Mouse (Mus musculus) limb, embryonic 11.5 days (tissue): ENCODE data around the gene Grin3b. TPM values are rescaled to one million over a fixed set of nuclear protein-coding genes. Genes with fewer than 3 reads are reported as not detected.

Experiments used
- ATAC-seq: fragments of 200-750 bp; cut with Nextera tagmentation; 2 replicates; pipeline ENCODE4 v1.8.0; 2017; ENCODE audit warnings: low read depth; ENCODE audit not compliant: insufficient number of reproducible peaks, low FRiP score, low TSS enrichment
- DNase-seq: peaks from one replicate; pipeline ENCODE4 v3.0.0-alpha.2; 2015; ENCODE audit warnings: low spot score
- H3K27ac ChIP-seq: fragments of 300-500 bp; sonication (generic); replicated peaks from 2 replicates; pipeline ENCODE4 v1.5.1; 2014; ENCODE audit warnings: low read depth, mild to moderate bottlenecking, low read length
- H3K27me3 ChIP-seq: fragments of 300-500 bp; sonication (generic); 2 replicates; pipeline ENCODE4 v1.6.1; 2014; ENCODE audit warnings: mild to moderate bottlenecking, low read length, mixed read lengths; ENCODE audit not compliant: control insufficient read depth, insufficient read depth
- H3K36me3 ChIP-seq: fragments of 300-500 bp; sonication (generic); 2 replicates; pipeline ENCODE4 v1.6.1; 2014; ENCODE audit warnings: mild to moderate bottlenecking, low read length, moderate library complexity, mixed read lengths; ENCODE audit not compliant: control insufficient read depth, insufficient read depth
- H3K4me1 ChIP-seq: fragments of 300-500 bp; sonication (generic); 2 replicates; pipeline ENCODE4 v1.6.1; 2014; ENCODE audit warnings: low read length, mixed read lengths; ENCODE audit not compliant: control insufficient read depth, insufficient read depth
- H3K4me2 ChIP-seq: fragments of 300-500 bp; sonication (generic); 2 replicates; pipeline ENCODE4 v1.6.1; 2014; ENCODE audit warnings: low read depth, mild to moderate bottlenecking, moderate library complexity; ENCODE audit not compliant: severe bottlenecking
- H3K4me3 ChIP-seq: fragments of 300-500 bp; sonication (generic); 2 replicates; pipeline ENCODE4 v1.5.1; 2014; ENCODE audit warnings: low read depth, low read length
- H3K9ac ChIP-seq: fragments of 300-500 bp; sonication (generic); 2 replicates; pipeline ENCODE4 v1.6.1; 2014; ENCODE audit warnings: mild to moderate bottlenecking, low read length
- H3K9me3 ChIP-seq: fragments of 300-500 bp; sonication (generic); 2 replicates; pipeline ENCODE4 v1.6.1; 2016; ENCODE audit warnings: low read length; ENCODE audit not compliant: control insufficient read depth
- WGBS: fragments of 180-500 bp; shearing (Covaris S2); extraction: QIAGEN DNeasy Blood & Tissue Kit; methylation state at CpG from one replicate; pipeline ENCODE4 v1.1.7; 2014; 5-methylcytosine and 5-hydroxymethylcytosine counted together
- polyA plus RNA-seq: library from polyadenylated mRNA; unstranded; fragments of >200 nt; fragmentation: Nextera tagmentation; extraction: Ambion mirVana; gene quantifications from 2 replicates; pipeline ENCODE4 v1.2.1, GENCODE M21; 2014

Grin3b gene
- polyA plus RNA-seq, 1 experiment from 2014 or later: 0.23 TPM

DNA sequence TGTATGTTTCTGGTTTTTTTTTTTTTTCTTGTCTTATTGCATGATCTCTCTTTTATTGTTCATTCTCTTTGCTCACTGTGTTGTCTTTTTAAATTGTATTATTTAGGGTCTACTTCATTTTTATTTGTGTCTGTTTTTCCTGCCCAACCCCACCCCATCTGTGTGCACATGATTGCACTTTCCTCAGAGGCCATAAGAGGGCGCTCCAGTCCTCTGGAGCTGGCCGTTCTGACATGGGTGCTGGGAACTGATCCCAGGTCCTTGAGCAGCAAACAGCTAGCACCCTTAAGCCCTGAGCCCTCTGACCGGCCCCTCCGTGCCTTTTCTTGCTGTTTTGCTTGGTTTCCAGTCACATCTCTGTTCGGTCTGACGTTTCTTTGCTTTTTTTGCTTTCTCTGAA is 21.0 kb downstream of the Grin3b start:
- Histone ChIP-seq H3K27me3 (no peaks in the 10 kb centered on the region), H3K27ac (no peak overlapping the region), H3K4me3 (no peak overlapping the region), H3K9me3 (no peaks in the 10 kb centered on the region; the same call in 1 of the 2 replicates), H3K4me2 (no peak overlapping the region), H3K9ac (no peak overlapping the region), H3K36me3 (peaks cover 30% of the 10 kb centered on the region; the same call in 1 of the 2 replicates), H3K4me1 (peaks cover 29% of the 10 kb centered on the region)
- ATAC-seq: no peak
- DNase-seq: no peak
- WGBS: 83% methylated on average over 6 of the region's 6 CpGs

DNA sequence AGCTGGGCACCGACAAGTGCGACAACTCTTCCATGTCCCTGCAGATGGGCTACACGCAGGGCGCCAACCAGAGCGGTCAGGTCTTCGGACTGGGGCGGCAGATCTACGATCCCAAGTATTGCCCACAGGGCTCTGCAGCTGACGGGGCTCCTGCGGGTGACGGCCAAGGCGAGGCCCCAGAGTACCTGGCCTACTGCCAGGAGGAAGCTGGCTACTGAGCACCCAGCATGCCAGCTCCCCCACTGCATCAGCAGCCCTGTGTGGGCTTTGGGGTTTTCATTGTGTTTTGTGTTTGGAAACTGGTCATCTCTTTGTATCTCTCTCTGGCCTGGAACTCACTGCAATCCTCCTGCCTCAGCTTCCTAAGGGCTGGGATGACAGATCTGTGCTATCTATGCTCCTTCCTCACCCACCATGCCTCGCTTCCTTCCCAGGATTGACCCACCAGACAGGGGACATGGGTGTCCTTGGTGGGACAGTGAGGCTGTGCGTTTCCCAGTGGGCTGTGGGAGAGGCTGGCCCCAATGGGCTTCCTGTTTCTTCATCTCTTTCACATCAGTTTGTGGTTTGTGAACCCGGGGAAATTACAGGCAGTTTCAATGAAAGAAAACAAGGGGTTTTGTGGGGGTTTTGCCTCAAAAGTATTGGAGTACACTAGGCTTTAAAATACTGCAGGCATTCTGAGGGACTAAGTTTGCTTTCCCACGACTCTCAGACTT is 24.0 kb downstream of the Grin3b start:
- Histone ChIP-seq H3K9me3 (no peaks in the 10 kb centered on the region; the same call in 1 of the 2 replicates), H3K9ac (no peak overlapping the region), H3K27me3 (peaks cover 6% of the 10 kb centered on the region; the same call in 1 of the 2 replicates), H3K4me2 (no peak overlapping the region), H3K36me3 (peaks cover 30% of the 10 kb centered on the region; the same call in 1 of the 2 replicates), H3K4me3 (no peak overlapping the region), H3K4me1 (peaks cover 13% of the 10 kb centered on the region), H3K27ac (no peak overlapping the region)
- DNase-seq: no peak
- 92% methylated on average over 16 of the region's 16 CpGs for WGBS
- no peak for ATAC-seq

DNA sequence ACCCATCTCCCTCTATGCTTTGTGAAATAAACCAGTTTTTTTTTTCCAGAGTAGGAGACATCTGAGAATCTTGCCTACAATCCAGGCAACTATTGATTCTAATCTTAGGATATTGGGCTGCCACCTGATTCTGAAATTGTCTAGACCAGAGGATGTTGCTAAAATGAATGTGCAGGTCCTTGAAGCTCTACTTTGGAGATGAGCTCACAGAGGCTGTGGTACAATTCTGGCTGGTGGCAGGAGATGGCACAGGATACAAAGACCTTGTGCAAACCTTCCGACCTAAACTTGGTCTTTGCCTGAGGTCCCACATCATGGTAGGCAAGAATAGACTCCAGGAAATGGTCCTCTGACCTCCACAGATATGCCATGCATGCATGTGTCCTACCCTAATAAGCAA is 25.1 kb downstream of the Grin3b start:
- H3K9ac ChIP-seq: no peak overlapping the region
- DNase-seq: no peak
- peaks cover 6% of the 10 kb centered on the region for H3K4me1 ChIP-seq
- no peak overlapping the region for H3K4me3 ChIP-seq
- no peak overlapping the region for H3K4me2 ChIP-seq
- H3K9me3 ChIP-seq: no peaks in the 10 kb centered on the region; the same call in 1 of the 2 replicates
- WGBS: 93% methylated on average over 1 of the region's 1 CpGs
- peaks cover 30% of the 10 kb centered on the region; the same call in 1 of the 2 replicates for H3K36me3 ChIP-seq
- no peak overlapping the region for H3K27ac ChIP-seq
- peaks cover 6% of the 10 kb centered on the region; the same call in 1 of the 2 replicates for H3K27me3 ChIP-seq
- ATAC-seq: no peak

DNA sequence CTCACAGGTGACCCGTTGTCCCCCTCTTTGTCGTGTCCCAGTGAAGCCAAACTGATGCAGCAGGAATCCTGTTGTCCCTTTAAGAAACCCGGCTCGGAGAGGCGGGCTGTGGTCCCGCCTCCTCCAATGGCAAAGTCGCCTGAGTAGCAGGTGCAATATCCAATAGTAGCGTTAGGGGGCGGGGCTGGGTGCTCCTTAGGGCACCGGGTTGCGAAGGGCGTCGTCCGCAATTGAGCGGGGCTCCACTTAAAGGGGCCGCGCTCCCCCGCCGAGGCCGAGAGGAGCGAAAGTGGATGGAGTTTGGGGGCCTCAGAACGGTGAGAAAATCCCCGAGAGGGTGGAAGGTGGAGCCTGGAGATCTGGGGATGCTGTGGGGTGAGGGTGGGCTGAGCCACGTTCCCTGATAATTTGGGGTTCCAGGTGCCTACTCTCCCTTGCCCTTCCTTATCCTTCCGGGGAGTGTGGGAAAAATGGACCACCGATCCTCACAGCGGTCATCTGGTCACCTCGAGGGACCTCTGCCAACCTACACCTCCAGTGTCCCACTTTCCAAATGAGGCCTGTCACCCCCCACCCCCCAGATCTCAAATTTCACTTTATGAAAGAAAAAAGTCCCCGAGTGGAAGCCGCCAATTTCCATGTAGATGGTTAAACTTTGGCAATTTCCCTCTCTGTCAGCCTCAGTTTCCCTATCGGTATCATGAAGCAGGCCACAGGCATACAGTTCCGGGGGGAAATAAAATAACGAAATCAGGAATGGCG is 25.9 kb downstream of the Grin3b start, which contains the start of gene Abca7:
Abca7 (plus strand) TSS at position 223 of the 762 bp plus-strand sequence.
- H3K36me3 ChIP-seq: peaks cover 25% of the 10 kb centered on the region; the same call in 1 of the 2 replicates
- H3K27ac ChIP-seq: no peak within 1 kb of the TSS; the same call in 1 of the 2 replicates
- H3K9ac ChIP-seq: no peak within 1 kb of the TSS; the same call in 1 of the 2 replicates
- ATAC-seq (peak; percentile 79), DNase-seq (peak; percentile 97)
- peak within 1 kb of the TSS; percentile 65 for H3K4me2 ChIP-seq
- peaks cover 6% of the 10 kb centered on the region for H3K4me1 ChIP-seq
- WGBS: under 1% methylated on average over 34 of the region's 34 CpGs
- H3K4me3 ChIP-seq: peak within 1 kb of the TSS; percentile 32
- H3K27me3 ChIP-seq: peaks cover 6% of the 10 kb centered on the region; the same call in 1 of the 2 replicates
- no peaks in the 10 kb centered on the region for H3K9me3 ChIP-seq

DNA sequence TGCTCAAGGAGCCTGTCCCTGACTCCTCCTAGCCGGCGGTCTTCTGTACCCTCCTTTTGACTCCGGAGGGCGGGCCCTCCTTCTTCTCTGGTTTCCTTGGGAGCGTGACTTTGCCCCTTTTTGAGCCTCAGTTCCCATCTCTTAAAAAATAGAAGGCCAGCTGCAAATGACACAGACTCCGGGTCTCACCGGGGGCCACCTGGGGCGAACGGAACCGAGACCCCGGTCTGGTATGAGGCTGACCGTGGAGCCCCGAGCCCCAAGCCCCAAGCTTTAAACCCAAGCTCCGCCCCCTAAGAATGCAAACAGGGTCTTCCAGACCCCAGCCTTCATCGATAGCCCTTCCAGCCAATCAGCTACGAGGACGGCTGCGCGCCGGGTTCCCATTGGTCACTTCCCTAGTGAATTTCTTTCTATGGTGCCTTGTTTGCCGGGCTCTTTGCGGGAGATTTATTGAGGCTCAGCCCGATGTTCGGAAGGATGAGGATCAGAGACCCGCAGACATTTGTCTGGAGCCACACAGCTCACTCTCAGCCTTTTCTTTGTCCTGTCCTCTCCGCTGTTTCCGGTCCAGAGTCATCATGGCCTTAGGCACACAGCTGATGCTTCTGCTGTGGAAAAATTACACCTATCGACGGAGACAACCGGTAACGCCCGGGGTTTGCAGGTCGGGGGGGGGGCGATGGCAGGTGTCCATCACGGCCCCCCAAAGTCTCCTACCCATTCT is 26.7 kb downstream of the Grin3b start:
- 1% methylated on average over 35 of the region's 35 CpGs for WGBS
- peaks cover 6% of the 10 kb centered on the region for H3K4me1 ChIP-seq
- peaks cover 19% of the 10 kb centered on the region; the same call in 1 of the 2 replicates for H3K36me3 ChIP-seq
- no peak overlapping the region; the same call in 1 of the 2 replicates for H3K9ac ChIP-seq
- ATAC-seq (peak; percentile 61; the same call in 1 of the 2 replicates), DNase-seq (peak; percentile 91)
- H3K27ac ChIP-seq: no peak overlapping the region; the same call in 1 of the 2 replicates
- H3K27me3 ChIP-seq: peaks cover 12% of the 10 kb centered on the region
- no peaks in the 10 kb centered on the region for H3K9me3 ChIP-seq
- peak overlapping the region; percentile 65 for H3K4me2 ChIP-seq
- peak overlapping the region; percentile 32 for H3K4me3 ChIP-seq

DNA sequence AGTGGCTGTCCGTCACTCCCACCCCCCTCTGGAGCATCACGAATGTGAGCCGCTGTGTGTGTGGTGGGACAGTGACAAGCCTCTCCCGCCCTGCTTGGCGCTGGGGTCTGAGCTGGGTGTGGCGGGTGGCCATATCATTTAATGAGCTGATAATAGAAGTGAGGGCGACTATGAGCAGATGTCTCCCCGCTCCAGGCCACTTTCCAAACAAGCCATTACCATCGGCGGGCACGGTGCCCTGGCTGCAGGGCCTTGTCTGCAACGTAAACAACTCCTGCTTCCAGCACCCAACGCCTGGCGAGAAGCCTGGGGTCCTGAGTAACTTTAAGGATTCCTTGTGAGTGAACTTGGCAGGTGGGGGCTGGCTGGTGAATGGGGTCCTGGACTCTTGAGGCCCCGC is 27.3 kb downstream of the Grin3b start:
- Histone ChIP-seq H3K4me3 (peak overlapping the region; percentile 32; the same call in 1 of the 2 replicates), H3K27ac (no peak overlapping the region), H3K4me1 (peaks cover 9% of the 10 kb centered on the region), H3K9me3 (no peaks in the 10 kb centered on the region), H3K27me3 (peaks cover 18% of the 10 kb centered on the region), H3K4me2 (peak overlapping the region; percentile 65), H3K9ac (no peak overlapping the region), H3K36me3 (peaks cover 15% of the 10 kb centered on the region; the same call in 1 of the 2 replicates)
- WGBS: 7% methylated on average over 15 of the region's 15 CpGs
- ATAC-seq (no peak), DNase-seq (no peak)

DNA sequence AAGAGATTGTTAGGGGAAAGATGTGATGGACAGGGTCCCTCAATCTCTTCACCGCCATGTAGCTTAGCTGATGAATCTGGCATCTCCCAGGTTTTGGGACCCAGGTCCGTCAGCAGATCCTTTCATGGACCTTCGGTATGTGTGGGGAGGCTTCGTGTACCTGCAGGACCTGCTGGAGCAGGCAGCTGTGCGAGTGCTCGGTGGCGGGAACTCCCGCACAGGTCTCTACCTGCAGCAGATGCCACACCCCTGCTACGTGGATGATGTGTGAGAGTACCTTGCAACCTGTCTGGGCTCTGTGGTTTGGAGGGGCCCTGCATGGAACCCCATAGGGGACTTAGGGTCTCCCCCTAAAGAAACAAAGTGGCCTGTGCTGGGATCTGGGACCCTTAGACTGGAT is 31.4 kb downstream of the Grin3b start:
- Histone ChIP-seq H3K4me2 (no peak overlapping the region), H3K27me3 (peaks cover 23% of the 10 kb centered on the region), H3K27ac (no peak overlapping the region), H3K4me1 (peaks cover 14% of the 10 kb centered on the region), H3K4me3 (0 out of 2 replicates have a peak overlapping the region, but pooled peaks have one; percentile 12), H3K9ac (no peak overlapping the region), H3K36me3 (no peaks in the 10 kb centered on the region), H3K9me3 (no peaks in the 10 kb centered on the region)
- WGBS: 69% methylated on average over 9 of the region's 9 CpGs
- DNase-seq (no peak), ATAC-seq (no peak)

DNA sequence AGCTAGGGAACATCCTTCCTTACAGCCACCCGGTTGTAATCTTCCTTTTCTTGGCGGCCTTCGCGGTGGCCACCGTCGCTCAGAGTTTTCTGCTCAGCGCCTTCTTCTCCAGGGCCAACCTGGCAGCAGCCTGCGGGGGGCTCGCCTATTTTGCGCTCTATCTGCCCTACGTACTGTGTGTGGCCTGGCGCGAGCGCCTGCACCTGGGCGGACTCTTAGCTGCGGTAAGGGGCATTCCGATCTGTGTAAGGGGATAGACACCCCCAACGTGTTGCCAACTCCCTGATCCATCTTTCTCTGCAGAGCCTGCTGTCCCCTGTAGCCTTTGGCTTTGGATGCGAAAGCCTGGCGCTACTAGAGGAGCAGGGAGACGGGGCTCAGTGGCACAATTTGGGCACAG is 32.3 kb downstream of the Grin3b start:
- H3K4me2 ChIP-seq: peak overlapping the region; percentile 15; the same call in 1 of the 2 replicates
- H3K4me3 ChIP-seq: no peak overlapping the region
- no peak overlapping the region for H3K27ac ChIP-seq
- H3K27me3 ChIP-seq: peaks cover 23% of the 10 kb centered on the region
- H3K9ac ChIP-seq: no peak overlapping the region
- peaks cover 11% of the 10 kb centered on the region for H3K4me1 ChIP-seq
- 22% methylated on average over 21 of the region's 21 CpGs for WGBS
- ATAC-seq: no peak
- no peaks in the 10 kb centered on the region for H3K9me3 ChIP-seq
- DNase-seq: no peak
- no peaks in the 10 kb centered on the region for H3K36me3 ChIP-seq
